Mouse (Mus musculus): ENCODE measurements around the gene Dmrtc1a.
"Not testable (repeated sequence)": the region's sequence is repeated elsewhere in the genome, so short reads cannot be mapped to it uniquely, and the experiment has no call there.

DNA sequence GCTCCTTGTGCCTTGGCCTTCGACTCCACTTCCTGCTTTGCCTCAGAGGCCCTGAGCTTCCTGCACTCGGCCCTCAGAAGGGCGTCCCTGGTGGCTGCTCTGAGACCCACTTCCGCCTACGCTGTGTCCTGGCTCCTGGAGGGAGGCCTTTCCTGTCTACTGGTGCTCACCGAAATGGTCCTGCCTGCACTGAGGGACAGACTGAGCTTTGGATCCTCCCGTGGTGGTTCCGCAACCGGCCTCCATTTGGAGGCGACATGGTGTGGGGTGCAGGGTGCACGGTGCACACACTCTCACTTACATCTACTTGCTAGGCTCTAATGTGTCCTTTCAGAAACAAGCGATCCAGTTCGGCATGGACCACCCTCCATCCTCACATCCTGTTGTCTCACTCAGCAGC lies 54.0 kb downstream of the Dmrtc1a start, which contains the start of gene Dmrtc1c2:
- not testable (repeated sequence) for TF ChIP-seq CTCF (IDR thresholded peaks at IDR 0.05; ENCODE audit: control insufficient read depth, insufficient read depth, insufficient read length); USF1 (IDR thresholded peaks at IDR 0.05; ENCODE audit: low read depth); MYOG (IDR thresholded peaks at IDR 0.05; ENCODE audit: control insufficient read depth, extremely low read depth, insufficient read length); MAX (IDR thresholded peaks at IDR 0.05); MYOD1 (IDR thresholded peaks at IDR 0.05; ENCODE audit: control insufficient read depth, insufficient read length, low read depth)
